Mouse (Mus musculus) spleen, postnatal 4 days (tissue): ENCODE results near the gene Vars2.

Experiments
- DNase-seq, 2 experiments: peaks; one replicate each; pipeline ENCODE4 v3.0.0; 2022; ENCODE audit warnings: low spot score in 2 of 2

The Vars2 gene

DNA sequence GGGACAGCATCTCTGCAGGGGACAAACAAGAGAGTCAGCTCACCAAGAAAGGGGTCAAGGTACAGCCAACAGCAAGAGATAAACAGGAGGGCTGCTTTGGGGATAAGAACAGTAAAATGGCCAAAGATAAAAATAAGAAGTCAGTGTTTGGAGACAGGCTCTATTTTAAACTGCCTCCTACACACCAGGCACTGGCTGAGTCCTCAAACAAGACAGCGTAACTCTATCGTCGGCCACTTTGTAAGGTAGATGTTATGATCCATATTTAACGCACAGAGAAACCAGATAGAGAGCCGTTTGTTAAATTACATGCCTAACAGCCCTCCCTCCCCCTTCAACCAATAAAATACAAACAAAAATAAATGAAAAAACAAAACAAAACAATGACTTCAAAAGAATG is 26.5 kb upstream of the Vars2 start:
- DNase-seq = no peak

DNA sequence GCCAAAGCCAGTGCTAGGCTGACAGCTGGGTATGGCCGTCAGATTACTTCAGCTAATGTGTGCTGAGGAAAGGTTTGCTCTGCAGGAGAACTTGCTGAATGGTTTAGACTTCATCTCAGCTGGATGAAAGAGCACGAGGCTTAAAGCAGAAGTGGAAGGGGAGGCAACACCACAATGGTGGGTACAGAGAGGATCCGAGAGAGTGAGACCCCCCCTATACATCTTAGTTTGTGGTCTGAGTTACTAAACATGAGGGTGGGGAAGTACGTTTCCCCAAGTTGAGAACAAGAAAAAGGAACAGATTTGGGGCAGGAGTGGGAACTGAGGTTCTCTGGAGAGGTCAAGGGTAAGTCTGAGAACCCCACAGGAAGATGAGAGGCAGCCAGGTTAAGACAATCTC is 25.0 kb upstream of the Vars2 start:
- no peak for DNase-seq

DNA sequence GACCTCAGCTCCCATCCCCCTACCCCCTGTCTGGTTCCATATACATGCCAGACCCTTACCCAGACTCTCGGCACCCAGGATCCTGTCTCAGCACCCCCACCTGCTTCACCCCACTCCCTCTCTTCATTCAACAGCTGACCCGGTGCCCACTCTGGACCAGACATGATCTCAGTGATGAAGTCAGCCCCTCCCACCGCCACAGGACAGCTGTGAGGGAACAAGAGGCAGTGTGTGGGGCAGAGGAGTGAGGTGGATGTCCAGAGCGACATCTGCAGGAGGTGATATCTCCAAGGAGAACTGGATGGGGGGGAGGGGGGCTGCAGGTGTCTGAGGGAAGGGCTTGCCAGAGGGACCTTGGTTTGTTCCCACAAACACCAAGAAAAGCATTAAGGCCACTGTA is 24.4 kb upstream of the Vars2 start:
- DNase-seq = no peak

DNA sequence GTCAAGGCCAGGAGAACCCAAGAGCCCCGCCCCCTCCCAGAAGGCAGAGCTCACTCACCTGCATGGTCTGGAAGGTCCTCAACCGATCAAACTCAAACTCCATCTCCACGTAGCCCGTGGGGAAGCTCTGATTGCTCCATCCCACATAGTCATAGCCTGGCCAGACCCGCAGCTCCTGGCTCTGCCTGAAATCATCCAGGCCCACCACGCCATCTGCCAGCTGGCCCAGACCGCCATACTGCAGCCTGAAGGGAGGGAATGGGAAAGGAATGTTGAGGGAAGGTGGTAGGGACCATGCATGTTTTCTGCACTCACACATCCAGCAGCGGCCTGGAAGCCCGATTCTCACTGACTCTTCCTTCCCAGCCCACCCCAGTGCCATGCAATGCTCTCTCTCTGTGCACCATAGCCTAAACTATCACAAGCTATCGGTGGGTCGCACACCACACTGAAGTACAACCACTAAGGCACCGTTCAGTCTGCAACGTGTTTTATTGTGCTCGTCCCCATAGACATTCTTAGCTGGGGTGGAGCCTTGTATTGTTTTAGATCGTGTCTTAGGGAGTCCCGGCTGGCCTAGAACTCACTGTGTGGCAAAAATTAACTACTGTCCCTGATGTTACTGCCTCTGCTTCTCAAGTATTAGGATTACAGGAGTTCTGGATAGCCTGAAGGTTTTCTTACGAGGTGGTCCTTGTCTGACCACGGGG is 22.7 kb upstream of the Vars2 start:
- DNase-seq = no peak

DNA sequence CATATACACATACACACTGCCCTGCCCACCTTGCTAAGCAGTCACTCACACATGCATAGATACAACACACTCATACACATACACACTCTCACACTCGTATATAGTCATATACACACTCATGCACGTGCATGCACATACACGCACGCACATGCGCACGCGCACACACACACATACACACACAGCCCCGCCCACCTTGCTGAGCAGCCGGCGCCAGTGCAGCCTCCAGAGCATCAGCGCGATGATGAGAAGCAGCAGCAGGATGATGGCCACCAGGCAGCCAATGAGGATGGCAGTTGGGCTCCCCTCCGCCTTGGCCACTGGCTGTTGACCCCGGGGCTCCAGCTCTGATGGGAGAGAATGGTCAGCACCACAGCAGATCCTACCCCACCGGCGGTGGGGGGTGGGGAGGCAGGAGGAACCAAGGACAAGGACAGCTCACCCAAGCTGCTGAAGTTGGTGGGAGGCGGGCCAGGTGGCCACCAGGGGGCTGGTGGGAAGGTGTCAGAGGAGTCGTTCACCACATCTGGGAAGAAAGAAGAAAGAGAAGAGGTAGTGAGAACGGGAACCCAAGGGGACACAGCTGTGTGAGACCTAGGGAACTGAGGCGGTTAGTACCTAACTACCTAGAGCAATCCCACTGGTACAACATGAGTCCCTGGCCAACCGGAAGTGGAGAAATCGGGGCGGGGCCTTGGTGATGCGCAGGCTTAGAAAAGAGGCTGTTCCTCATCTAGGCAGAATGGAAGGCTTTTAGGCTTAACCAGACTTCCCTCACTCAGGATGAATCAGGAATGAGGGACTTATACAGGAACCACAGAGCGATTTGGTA is 21.2 kb upstream of the Vars2 start:
- DNase-seq = no peak

DNA sequence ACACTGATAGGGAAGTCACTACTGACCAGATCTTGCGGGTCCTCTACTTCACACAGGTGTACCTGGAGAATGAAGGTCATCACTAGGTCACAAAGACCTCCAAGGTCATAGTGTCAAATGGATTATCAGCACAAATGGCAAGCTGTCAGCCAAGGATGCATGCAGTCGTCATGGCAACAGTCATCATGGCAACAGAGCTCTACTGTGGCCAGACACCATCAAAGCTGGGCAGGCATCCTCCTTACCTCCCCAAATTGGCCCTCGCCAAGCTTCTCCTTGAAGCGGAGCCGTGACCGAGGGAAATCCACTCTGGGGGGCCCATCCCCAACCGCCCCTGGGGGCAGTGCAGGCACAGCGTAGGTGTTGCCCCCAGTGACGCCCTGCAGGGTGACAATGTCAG is 17.7 kb upstream of the Vars2 start:
- no peak for DNase-seq

DNA sequence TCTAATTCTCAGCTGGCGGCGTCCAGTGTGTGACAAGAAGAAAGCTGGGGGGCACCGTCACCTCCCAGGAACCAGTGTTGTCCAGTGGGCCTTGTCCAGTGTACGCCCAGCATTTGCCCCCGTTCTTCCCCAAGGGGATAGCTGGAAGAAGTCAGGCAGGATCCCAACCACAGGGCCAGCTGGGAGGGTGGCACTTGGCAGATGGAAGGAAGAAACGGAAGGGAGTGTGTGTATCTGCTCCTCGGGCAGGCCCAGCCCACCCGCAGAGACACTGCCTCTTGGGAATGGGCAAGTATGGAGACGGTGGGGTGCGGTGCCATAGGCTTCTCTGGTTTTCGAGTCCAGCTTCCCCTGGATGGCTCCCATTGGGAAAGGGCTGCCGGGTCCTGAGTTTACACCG is 14.6 kb upstream of the Vars2 start:
- no peak for DNase-seq

DNA sequence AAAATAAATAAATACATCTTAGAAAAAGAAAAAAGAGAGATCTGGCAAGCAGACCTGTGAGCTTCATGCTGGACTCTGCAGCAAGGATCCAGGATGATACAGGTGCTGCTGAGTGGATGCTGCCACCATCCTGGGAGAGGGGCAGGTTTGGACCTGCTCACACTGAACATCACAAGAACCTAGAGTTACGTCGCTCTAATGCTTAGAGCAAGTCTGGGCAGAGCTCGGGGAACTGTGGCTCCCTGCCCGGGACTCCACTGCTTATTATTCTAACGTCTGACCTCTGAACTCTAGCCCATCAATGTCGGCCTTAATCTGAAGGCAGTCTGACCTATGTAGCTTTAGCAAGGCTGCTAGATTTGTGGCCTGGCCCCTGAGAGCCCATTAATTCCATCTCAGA is 13.2 kb upstream of the Vars2 start:
- DNase-seq = no peak

DNA sequence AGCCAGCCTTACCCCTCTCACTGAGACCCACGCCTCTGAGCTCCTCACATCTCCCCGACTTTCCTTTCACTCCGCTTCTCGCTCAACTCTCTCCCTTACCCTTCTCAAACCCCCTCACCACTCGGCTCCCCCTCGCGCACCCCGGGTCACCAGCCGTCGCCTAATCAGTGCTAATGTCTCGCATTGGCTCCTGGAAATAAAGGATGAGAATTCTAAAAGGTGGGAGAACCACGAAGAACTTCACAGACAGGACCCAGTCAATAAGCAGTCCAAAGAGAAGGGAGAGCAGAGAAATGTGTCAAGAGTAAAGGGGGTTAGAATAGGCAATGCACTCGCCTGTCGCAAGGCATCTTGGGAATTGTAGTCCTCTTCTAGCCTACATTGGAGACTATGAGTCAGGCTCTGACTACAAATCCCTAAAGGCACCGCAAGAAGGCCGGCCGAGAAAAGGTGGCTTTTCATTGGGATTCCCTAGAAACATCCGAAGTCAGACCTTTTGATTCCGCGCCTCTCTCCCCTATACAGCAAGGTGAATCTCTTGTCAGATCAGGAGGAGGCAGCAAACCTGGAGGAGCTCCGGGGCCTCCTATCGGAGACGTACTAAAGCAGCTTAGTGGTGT is 6.1 kb upstream of the Vars2 start, which contains the start of gene Gtf2h4:
Gtf2h4 (minus strand) TSS at position 324 of the 620 bp plus-strand sequence.
- DNase-seq = peak; percentile 83 to 86

DNA sequence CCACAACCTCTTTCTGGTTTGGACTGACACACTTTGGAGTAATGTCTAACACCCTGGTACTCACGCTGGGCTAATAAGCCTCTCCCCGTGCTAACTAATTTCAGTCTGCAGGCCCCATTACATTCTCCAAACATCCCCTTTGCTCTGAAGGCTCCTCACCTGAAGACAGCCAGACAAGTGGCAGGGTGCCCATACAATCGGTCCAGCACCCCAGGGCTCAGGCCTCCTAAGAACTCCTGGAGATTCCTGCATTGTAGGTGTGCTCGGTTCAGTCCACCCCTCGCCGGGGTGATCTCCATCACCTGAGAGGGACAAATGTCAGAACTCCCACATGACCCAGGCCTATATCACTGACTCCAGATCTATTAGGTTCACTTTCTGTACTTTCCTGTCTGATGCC is 5.1 kb upstream of the Vars2 start:
- DNase-seq = no peak

DNA sequence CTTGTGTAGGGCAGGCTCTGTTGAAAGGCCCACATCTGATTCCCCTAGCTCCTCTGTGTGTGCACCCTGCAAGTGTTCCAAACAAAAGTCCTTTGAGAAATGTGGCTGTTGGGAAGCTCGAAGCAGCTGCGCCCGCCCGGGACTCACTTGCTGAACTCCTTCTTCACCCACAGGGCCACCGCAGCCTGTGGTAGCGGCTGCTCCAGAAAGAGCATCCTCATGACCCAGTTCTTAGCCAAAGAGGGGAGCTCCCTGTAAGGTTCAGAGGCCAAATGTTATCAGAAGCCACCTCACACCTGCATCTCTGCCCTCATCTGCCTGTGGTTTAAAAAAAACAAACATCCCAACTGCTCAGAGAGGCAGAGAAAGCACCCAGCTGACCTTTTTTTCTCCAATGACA is 4.5 kb upstream of the Vars2 start:
- DNase-seq = no peak

DNA sequence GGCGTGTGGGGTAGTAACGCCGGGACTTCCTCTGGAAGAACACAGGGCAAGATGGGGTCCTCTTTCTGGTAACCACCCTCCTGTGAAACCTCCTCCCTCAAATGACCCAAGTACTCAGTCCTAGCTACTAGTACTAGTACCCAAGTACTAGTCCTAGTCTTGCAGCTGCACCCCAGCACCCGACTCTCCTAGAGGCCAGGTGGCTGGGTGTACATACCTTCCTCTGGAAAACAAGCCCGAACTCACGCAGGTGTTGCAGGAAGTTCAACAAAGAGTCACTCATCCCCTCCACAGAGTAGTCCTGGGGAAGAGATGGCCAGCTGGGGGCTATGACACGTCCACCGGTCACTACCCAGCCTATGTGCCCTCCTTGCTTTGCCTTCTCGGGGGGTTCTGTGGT is 2.3 kb upstream of the Vars2 start:
- no peak for DNase-seq

DNA sequence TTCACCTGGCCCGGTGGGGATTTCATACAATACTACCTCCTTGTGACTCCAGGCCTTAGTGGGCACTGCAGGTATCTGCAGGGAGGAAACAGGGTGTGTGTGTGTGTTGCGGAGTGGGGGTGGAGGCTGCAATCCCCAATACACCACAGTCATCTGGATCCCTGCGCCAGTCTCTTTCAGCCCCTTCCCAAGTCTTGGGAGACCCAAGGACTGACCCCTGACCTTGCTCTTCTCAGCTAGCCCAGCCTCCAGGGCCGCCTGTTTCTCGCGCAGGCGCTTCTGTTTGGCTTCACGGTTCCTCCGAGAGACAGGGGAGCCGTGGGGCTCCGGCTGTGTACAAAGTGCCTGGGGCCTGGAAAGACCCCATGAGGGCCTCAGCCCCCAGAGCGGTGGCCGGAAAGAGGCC is 538 bp downstream of the Vars2 start:
- peak in 1 of 2 experiments; percentile 30 for DNase-seq

DNA sequence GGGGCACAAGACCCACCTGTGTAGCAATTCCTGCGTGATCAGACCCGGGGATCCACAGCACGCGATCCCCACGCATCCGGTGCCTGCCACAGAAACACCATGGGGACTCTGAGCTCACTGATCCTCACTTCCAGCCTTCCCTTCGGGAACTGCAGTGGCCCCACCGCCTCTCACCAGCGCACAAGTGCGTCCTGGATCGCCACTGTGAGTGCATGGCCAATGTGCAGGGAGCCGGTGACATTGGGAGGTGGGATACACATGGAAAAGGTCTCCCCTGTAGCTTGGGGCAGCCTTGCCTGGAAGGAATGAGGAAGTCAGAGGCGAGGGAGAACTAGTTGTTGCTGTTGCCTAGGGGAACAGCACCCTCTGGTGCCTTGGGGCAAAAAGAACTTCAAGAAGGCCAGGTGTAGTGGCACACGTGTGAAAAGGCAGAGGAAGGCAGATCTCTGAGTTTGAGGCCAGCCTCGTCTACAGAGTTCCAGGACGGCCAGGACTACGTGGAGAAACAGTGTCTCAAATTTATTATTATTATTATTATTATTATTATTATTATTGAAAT is 1.4 kb downstream of the Vars2 start:
- no peak for DNase-seq

DNA sequence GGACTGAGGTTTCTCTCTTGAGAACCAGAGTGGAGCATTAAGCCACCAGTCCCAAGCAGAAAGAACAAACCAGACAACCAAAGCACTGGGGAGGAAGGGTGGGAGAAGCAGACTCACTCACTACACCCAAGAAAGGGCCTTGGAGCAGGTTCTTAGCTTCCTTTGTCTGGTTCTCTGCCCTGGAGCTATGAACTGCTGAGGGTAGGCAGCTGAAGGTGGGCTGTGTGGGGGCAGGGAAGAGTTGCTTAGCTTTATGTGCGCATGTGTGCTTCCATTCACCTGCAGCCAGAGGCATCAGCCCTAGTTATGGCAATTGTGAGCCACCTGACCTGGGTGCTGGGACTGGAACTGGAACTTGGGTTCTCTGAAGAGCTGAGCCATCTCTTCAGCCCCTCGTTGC is 14.3 kb downstream of the Vars2 start:
- DNase-seq = no peak

DNA sequence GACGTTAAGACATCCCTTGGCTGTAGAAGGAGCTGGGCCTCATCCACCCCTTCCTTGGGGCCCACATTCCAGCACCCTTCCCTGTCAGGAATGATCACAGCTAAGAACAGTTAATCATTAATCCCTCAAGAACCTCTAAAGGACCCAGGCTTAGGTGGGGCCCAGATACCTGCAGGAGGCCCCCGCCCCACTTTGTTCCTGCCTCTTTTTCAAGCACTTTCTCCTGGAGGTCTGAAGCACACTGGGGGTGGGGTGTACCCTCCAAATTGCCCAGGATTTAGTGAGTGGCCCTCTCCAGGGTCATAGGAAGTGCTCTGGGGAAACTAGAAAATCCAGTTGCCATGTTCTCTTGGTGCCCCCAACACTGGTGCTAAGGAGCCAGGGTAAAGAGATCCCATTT is 18.0 kb downstream of the Vars2 start:
- no peak for DNase-seq

DNA sequence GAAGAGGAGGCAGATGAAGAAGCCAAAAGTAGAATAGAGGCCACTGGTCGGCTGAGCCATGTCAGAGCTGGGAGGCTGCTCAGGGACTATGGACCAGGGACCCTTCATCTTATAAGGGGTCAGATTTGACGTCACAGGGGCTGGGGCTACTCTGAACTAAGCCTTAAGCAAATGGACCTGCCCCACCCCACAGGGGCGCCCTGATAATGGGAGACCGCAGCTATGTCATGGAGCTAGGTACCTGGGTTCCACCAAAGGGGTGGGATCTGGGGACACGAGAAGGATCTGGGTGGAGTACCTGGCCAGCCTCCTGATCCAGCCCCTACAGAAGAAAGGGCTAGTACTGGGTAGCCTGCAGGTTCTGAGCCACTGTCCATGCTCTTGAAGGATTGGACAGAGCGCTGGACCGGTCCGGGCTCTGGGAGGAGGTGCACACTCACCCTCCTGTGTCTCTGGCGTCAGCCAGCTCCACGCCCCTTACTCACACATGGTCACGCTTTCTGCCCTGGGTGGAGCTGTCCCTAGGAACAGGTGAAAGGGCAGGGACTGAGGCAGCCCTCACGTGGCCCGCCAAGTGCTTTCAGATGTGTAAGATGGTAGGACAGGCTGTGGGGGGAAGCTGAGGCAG is 23.7 kb downstream of the Vars2 start, which contains the start of gene Mucl3:
Mucl3 (minus strand) TSS at position 87 of the 628 bp plus-strand sequence.
- DNase-seq = no peak

DNA sequence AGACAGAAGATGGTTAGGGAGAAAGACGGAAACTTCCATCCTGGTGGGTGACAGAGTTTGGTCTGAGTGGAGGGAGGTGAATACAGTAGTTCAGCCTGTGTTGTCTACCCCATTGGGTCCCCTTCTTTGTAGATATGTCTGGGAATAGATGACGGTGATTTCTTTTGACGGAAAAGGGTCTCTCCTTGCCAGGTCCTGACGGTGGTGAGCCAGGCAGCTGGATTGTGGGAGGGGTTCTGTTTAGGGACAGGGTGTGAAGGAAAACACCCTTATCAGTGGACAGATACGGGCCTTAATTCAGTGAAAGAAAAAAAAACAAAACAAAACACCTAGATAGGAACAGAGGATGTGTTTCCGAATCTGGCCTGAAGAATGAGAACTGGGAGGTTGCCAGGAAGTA is 28.0 kb downstream of the Vars2 start:
- DNase-seq = no peak

DNA sequence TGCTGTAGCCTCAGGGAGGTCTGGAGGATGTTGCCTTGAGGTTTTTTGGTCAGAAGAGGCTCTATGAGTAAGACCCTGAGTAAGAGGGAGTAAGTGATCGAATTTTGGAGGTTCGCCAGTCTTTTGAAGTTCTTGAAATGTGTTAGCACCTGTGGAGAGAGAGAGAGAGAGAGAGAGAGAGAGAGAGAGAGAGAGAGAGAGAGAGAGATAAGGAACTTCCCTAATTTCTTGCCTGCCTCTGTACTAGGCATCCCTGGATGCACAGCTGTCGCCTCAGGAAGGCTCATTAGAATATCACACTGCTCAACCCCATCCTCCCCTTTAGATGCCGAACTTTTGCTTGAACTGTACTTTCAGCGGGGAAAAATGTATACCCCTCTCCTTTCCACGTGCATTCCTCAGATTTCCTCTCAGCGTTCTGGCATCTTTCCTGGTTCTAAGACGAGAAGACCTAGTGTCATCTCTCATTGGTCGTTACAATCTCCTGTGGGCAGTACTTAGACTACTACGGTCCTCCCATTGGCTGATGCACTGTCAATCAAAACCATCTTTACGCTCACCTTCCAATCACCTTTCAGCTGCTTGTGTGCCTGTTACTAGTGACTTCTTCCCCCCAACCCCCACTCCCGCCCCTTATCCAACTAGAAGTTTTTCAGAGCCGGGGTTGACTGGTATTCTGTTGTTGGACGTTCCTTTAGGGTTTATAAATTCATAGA is 28.8 kb downstream of the Vars2 start:
- no peak for DNase-seq

DNA sequence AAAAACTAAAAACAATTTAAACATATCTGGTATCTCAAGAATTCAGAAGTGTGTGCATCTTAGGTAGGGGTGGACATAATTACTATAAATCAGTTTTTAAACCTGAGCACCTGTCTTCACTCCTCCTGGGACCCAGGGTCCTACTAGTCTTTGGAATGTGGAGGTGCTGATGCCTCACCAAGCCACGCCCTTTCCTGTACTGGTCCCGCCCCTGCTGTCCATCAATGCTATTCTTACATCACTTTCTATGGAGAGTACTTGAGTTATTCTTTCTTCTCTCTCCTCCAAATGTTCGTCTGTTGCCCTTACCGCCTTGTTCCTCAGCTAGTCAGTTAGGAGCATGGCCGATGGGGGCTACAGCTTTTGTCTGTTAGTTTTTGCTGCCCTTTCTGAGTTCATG is 31.0 kb downstream of the Vars2 start:
- no peak for DNase-seq

DNA sequence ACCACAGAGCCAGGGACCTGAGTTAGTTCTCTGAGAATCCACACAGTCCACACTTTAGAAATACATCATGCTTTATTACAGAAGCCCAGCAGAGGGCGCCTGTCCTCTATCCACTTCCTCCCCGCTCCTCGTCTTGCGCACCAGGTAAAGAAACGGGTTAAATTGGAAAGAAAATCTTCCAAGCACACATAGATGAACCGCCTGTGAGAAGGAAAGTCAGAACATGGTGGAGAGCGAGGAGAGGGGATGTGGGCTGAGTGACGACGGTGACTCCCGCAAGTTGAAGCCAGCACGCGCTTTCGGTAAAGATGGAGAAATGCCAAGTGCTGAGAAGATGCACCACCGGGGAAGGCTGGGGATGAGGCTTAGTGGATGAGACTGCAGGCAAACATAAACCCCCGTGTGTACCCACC is 31.7 kb downstream of the Vars2 start:
- DNase-seq = peak; percentile 43 to 75
